Mouse (Mus musculus): Measurements from ENCODE around the gene Eif2a. TPM values are rescaled to one million over a fixed set of nuclear protein-coding genes. Genes with fewer than 3 reads are reported as not detected.

The Eif2a gene
- polyA plus RNA-seq, 1 experiment from 2014 or later, result 22.2 TPM

GRCm38 (mm10) chr3:58503720-58504333 lies 21.8 kb upstream of the Eif2a start:
- Histone ChIP-seq H3K27ac (ENCODE audit: low read length) (no peak overlapping the region), H3K9me3 (replicated peaks; ENCODE audit: control insufficient read depth, low read length) (no peaks in the 10 kb centered on the region), H3K36me3 (ENCODE audit: control insufficient read depth, insufficient read depth) (no peaks in the 10 kb centered on the region), H3K4me1 (ENCODE audit: control insufficient read depth, low read depth, low read length) (no peaks in the 10 kb centered on the region), H3K9ac (ENCODE audit: low read depth, low read length) (no peak overlapping the region), H3K27me3 (ENCODE audit: control insufficient read depth, insufficient read depth, low read depth, low read length) (no peaks in the 10 kb centered on the region), H3K4me2 (ENCODE audit: low read depth, low read length) (no peak overlapping the region), H3K4me3 (ENCODE audit: low read depth, low read length) (no peak overlapping the region)
- no peak for ATAC-seq (ENCODE audit: low read depth)
- WGBS (ENCODE audit: insufficient replicate concordance), result 69% methylated on average over 3 of the region's 3 CpGs

GRCm38 (mm10) chr3:58504676-58505075 lies 20.9 kb upstream of the Eif2a start:
- no peak overlapping the region for H3K27ac ChIP-seq (ENCODE audit: low read length)
- no peaks in the 10 kb centered on the region for H3K27me3 ChIP-seq (ENCODE audit: control insufficient read depth, insufficient read depth, low read depth, low read length)
- H3K4me1 ChIP-seq (ENCODE audit: control insufficient read depth, low read depth, low read length), result no peaks in the 10 kb centered on the region
- no peaks in the 10 kb centered on the region for H3K9me3 ChIP-seq (replicated peaks; ENCODE audit: control insufficient read depth, low read length)
- ATAC-seq (ENCODE audit: low read depth), result no peak
- H3K9ac ChIP-seq (ENCODE audit: low read depth, low read length), result no peak overlapping the region
- H3K36me3 ChIP-seq (ENCODE audit: control insufficient read depth, insufficient read depth), result no peaks in the 10 kb centered on the region
- H3K4me3 ChIP-seq (ENCODE audit: low read depth, low read length), result no peak overlapping the region
- no peak overlapping the region for H3K4me2 ChIP-seq (ENCODE audit: low read depth, low read length)

- Histone ChIP-seq H3K9me3 (replicated peaks; ENCODE audit: control insufficient read depth, low read length) (no peaks in the 10 kb centered on the region), H3K4me3 (ENCODE audit: low read depth, low read length) (no peak overlapping the region), H3K9ac (ENCODE audit: low read depth, low read length) (no peak overlapping the region), H3K27me3 (ENCODE audit: control insufficient read depth, insufficient read depth, low read depth, low read length) (no peaks in the 10 kb centered on the region), H3K27ac (ENCODE audit: low read length) (no peak overlapping the region), H3K36me3 (ENCODE audit: control insufficient read depth, insufficient read depth) (no peaks in the 10 kb centered on the region), H3K4me2 (ENCODE audit: low read depth, low read length) (no peak overlapping the region), H3K4me1 (ENCODE audit: control insufficient read depth, low read depth, low read length) (no peaks in the 10 kb centered on the region)
- peak; percentile 56 for ATAC-seq (ENCODE audit: low read depth)
- 23% methylated on average over 7 of the region's 7 CpGs for WGBS (ENCODE audit: insufficient replicate concordance)
These were observed 17.4 kb upstream of the Eif2a start for GRCm38 (mm10) chr3:58508020-58508750.

GRCm38 (mm10) chr3:58511581-58511980 lies 14.0 kb upstream of the Eif2a start:
- Histone ChIP-seq H3K9me3 (replicated peaks; ENCODE audit: control insufficient read depth, low read length) (no peaks in the 10 kb centered on the region), H3K4me2 (ENCODE audit: low read depth, low read length) (no peak overlapping the region), H3K27ac (ENCODE audit: low read length) (no peak overlapping the region), H3K4me1 (ENCODE audit: control insufficient read depth, low read depth, low read length) (no peaks in the 10 kb centered on the region), H3K36me3 (ENCODE audit: control insufficient read depth, insufficient read depth) (no peaks in the 10 kb centered on the region), H3K4me3 (ENCODE audit: low read depth, low read length) (no peak overlapping the region), H3K9ac (ENCODE audit: low read depth, low read length) (no peak overlapping the region), H3K27me3 (ENCODE audit: control insufficient read depth, insufficient read depth, low read depth, low read length) (no peaks in the 10 kb centered on the region)
- ATAC-seq (ENCODE audit: low read depth), result no peak

GRCm38 (mm10) chr3:58512740-58513139 lies 12.9 kb upstream of the Eif2a start:
- Histone ChIP-seq H3K27me3 (ENCODE audit: control insufficient read depth, insufficient read depth, low read depth, low read length) (no peaks in the 10 kb centered on the region), H3K4me2 (ENCODE audit: low read depth, low read length) (no peak overlapping the region), H3K4me3 (ENCODE audit: low read depth, low read length) (no peak overlapping the region), H3K9ac (ENCODE audit: low read depth, low read length) (no peak overlapping the region), H3K4me1 (ENCODE audit: control insufficient read depth, low read depth, low read length) (no peaks in the 10 kb centered on the region), H3K9me3 (replicated peaks; ENCODE audit: control insufficient read depth, low read length) (no peaks in the 10 kb centered on the region), H3K36me3 (ENCODE audit: control insufficient read depth, insufficient read depth) (no peaks in the 10 kb centered on the region), H3K27ac (ENCODE audit: low read length) (no peak overlapping the region)
- ATAC-seq (ENCODE audit: low read depth), result no peak
- 60% methylated on average over 3 of the region's 3 CpGs for WGBS (ENCODE audit: insufficient replicate concordance)

GRCm38 (mm10) chr3:58513483-58513882 lies 12.1 kb upstream of the Eif2a start:
- 72% methylated on average over 4 of the region's 4 CpGs for WGBS (ENCODE audit: insufficient replicate concordance)
- Histone ChIP-seq H3K9me3 (replicated peaks; ENCODE audit: control insufficient read depth, low read length) (no peaks in the 10 kb centered on the region), H3K4me1 (ENCODE audit: control insufficient read depth, low read depth, low read length) (no peaks in the 10 kb centered on the region)

GRCm38 (mm10) chr3:58515947-58516601 lies 9.5 kb upstream of the Eif2a start:
- WGBS (ENCODE audit: insufficient replicate concordance), result 64% methylated on average over 1 of the region's 1 CpGs
- Histone ChIP-seq H3K36me3 (ENCODE audit: control insufficient read depth, insufficient read depth) (no peaks in the 10 kb centered on the region), H3K27me3 (ENCODE audit: control insufficient read depth, insufficient read depth, low read depth, low read length) (no peaks in the 10 kb centered on the region), H3K27ac (ENCODE audit: low read length) (peak overlapping the region; percentile 48; the same call in 1 of the 2 replicates), H3K9me3 (replicated peaks; ENCODE audit: control insufficient read depth, low read length) (no peaks in the 10 kb centered on the region), H3K4me3 (ENCODE audit: low read depth, low read length) (no peak overlapping the region), H3K4me1 (ENCODE audit: control insufficient read depth, low read depth, low read length) (peaks cover 5% of the 10 kb centered on the region), H3K9ac (ENCODE audit: low read depth, low read length) (no peak overlapping the region), H3K4me2 (ENCODE audit: low read depth, low read length) (no peak overlapping the region)
- ATAC-seq (ENCODE audit: low read depth), result no peak

More at GRCm38 (mm10) chr3:58513483-58513882, 12.1 kb upstream of the Eif2a start:
- Histone ChIP-seq H3K9ac (ENCODE audit: low read depth, low read length) (no peak overlapping the region), H3K36me3 (ENCODE audit: control insufficient read depth, insufficient read depth) (no peaks in the 10 kb centered on the region), H3K4me3 (ENCODE audit: low read depth, low read length) (no peak overlapping the region), H3K27me3 (ENCODE audit: control insufficient read depth, insufficient read depth, low read depth, low read length) (no peaks in the 10 kb centered on the region), H3K4me2 (ENCODE audit: low read depth, low read length) (no peak overlapping the region), H3K27ac (ENCODE audit: low read length) (no peak overlapping the region)
- no peak for ATAC-seq (ENCODE audit: low read depth)

GRCm38 (mm10) chr3:58516602-58516976 lies 9.0 kb upstream of the Eif2a start:
- no peak for ATAC-seq (ENCODE audit: low read depth)
- no peaks in the 10 kb centered on the region for H3K27me3 ChIP-seq (ENCODE audit: control insufficient read depth, insufficient read depth, low read depth, low read length)
- WGBS (ENCODE audit: insufficient replicate concordance), result 22% methylated on average over 7 of the region's 7 CpGs
- peaks cover 5% of the 10 kb centered on the region for H3K4me1 ChIP-seq (ENCODE audit: control insufficient read depth, low read depth, low read length)
- no peak overlapping the region for H3K4me3 ChIP-seq (ENCODE audit: low read depth, low read length)
- H3K9me3 ChIP-seq (replicated peaks; ENCODE audit: control insufficient read depth, low read length), result no peaks in the 10 kb centered on the region
- no peak overlapping the region for H3K4me2 ChIP-seq (ENCODE audit: low read depth, low read length)
- H3K36me3 ChIP-seq (ENCODE audit: control insufficient read depth, insufficient read depth), result no peaks in the 10 kb centered on the region
- no peak overlapping the region for H3K9ac ChIP-seq (ENCODE audit: low read depth, low read length)
- peak overlapping the region; percentile 48; the same call in 1 of the 2 replicates for H3K27ac ChIP-seq (ENCODE audit: low read length)

GRCm38 (mm10) chr3:58517258-58517657 lies 8.4 kb upstream of the Eif2a start:
- Histone ChIP-seq H3K27me3 (ENCODE audit: control insufficient read depth, insufficient read depth, low read depth, low read length) (no peaks in the 10 kb centered on the region), H3K27ac (ENCODE audit: low read length) (peak overlapping the region; percentile 48; the same call in 1 of the 2 replicates), H3K4me2 (ENCODE audit: low read depth, low read length) (no peak overlapping the region), H3K4me1 (ENCODE audit: control insufficient read depth, low read depth, low read length) (peaks cover 5% of the 10 kb centered on the region), H3K9me3 (replicated peaks; ENCODE audit: control insufficient read depth, low read length) (no peaks in the 10 kb centered on the region), H3K4me3 (ENCODE audit: low read depth, low read length) (no peak overlapping the region), H3K9ac (ENCODE audit: low read depth, low read length) (no peak overlapping the region), H3K36me3 (ENCODE audit: control insufficient read depth, insufficient read depth) (peaks cover 2% of the 10 kb centered on the region; the same call in 1 of the 2 replicates)
- ATAC-seq (ENCODE audit: low read depth), result no peak
- WGBS (ENCODE audit: insufficient replicate concordance), result 24% methylated on average over 5 of the region's 5 CpGs
